Mouse (Mus musculus) heart, adult 8-10 months (tissue): ENCODE results near the gene Sh3kbp1. TPM values are rescaled to one million over a fixed set of nuclear protein-coding genes. Genes with fewer than 3 reads are reported as not detected.

Experiments
- DNase-seq: peaks from one replicate; pipeline ENCODE4 v3.0.0; 2022; ENCODE audit warnings: low spot score
- total RNA-seq, 4 experiments: library from RNA; stranded (reverse); gene quantifications; 2 replicates each; pipeline ENCODE4 v1.2.4; 2022

Gene Sh3kbp1
- total RNA-seq, 4 experiments from 2014 or later = 114 to 142 (median 125) TPM

GRCm38 (mm10) chrX:159678320-159678835 lies 51.3 kb downstream of the Sh3kbp1 start:
- DNase-seq = no peak

- no peak for DNase-seq
Measured at GRCm38 (mm10) chrX:159685521-159685920, 58.4 kb downstream of the Sh3kbp1 start.

GRCm38 (mm10) chrX:159686850-159687249 lies 59.8 kb downstream of the Sh3kbp1 start:
- DNase-seq = no peak

- no peak for DNase-seq
Measured at GRCm38 (mm10) chrX:159688698-159689097, 61.6 kb downstream of the Sh3kbp1 start.

- DNase-seq = no peak
Measured at GRCm38 (mm10) chrX:159689785-159690416, 62.8 kb downstream of the Sh3kbp1 start.

GRCm38 (mm10) chrX:159693126-159693525 lies 66.1 kb downstream of the Sh3kbp1 start:
- no peak for DNase-seq

- DNase-seq = no peak
Measured at GRCm38 (mm10) chrX:159696545-159696944, 69.5 kb downstream of the Sh3kbp1 start.

GRCm38 (mm10) chrX:159697030-159697454 lies 70.0 kb downstream of the Sh3kbp1 start:
- DNase-seq = peak; percentile 11

- no peak for DNase-seq
Measured at GRCm38 (mm10) chrX:159702850-159703249, 75.8 kb downstream of the Sh3kbp1 start.

GRCm38 (mm10) chrX:159704381-159705004 lies 77.4 kb downstream of the Sh3kbp1 start:
- no peak for DNase-seq

GRCm38 (mm10) chrX:159705412-159705811 lies 78.3 kb downstream of the Sh3kbp1 start:
- DNase-seq = no peak

- DNase-seq = no peak
Measured at GRCm38 (mm10) chrX:159708076-159708830, 81.2 kb downstream of the Sh3kbp1 start.

GRCm38 (mm10) chrX:159709296-159709695 lies 82.2 kb downstream of the Sh3kbp1 start:
- DNase-seq = no peak

- DNase-seq = no peak
Measured at GRCm38 (mm10) chrX:159711070-159712029, 84.3 kb downstream of the Sh3kbp1 start.

GRCm38 (mm10) chrX:159713191-159713590 lies 86.1 kb downstream of the Sh3kbp1 start:
- no peak for DNase-seq

- DNase-seq = no peak
Measured at GRCm38 (mm10) chrX:159721390-159721789, 94.3 kb downstream of the Sh3kbp1 start.

GRCm38 (mm10) chrX:159731421-159731820 lies 104.3 kb downstream of the Sh3kbp1 start:
- DNase-seq = no peak

GRCm38 (mm10) chrX:159732845-159733244 lies 105.8 kb downstream of the Sh3kbp1 start:
- DNase-seq = no peak

GRCm38 (mm10) chrX:159733948-159734347 lies 106.9 kb downstream of the Sh3kbp1 start:
- no peak for DNase-seq

- no peak for DNase-seq
Measured at GRCm38 (mm10) chrX:159735513-159736099, 108.5 kb downstream of the Sh3kbp1 start.

GRCm38 (mm10) chrX:159737344-159737743 lies 110.3 kb downstream of the Sh3kbp1 start:
- no peak for DNase-seq
